Mouse (Mus musculus): ENCODE measurements at regions not wholly inside any gene's neighbourhood (a gene's known extent, or its start where the extent isn't known, plus 50 kb on each side); places are given as distances from the start of the nearest gene placed in this dataset.

DNA sequence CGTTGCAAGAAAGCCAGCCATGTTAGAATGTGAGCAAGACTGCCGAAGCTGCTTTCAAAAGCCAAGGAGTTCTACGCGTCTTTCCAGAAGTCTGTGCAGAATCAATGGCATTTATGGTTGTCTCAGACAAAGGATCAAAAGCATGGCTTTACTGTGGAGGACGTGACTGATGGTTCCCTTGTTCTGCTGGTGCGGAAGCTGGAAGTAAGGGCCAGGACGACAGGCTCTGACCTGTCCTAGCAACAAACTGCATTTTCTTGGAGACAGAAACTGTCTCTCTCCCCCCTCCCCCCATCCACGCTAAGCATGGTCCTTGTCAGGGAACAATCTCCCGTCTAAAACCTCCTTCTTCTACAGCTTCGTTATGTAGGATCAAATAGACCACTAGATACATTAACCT lies 2780.3 kb upstream of the Gm7489 start:
- no peak for ATAC-seq

DNA sequence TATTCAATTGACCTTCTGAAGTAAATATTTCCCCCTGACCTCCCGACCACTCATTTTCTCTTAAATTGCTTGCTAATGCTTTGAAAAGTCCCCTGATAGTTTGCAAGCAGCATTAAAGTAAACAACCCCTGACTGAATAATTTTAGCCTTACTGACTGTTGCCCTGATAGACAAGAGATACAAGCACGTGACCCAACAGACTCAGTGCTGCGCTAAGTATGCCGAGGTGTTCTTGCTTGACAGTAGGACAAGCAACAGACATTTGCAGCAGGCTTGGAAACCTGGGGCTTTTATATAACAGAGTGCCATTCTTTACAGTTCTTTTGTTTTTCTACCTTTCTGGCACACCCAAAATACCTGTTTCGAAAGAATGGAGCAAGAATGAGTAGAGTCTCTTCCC lies 2779.9 kb upstream of the Gm7489 start:
- no peak for ATAC-seq

DNA sequence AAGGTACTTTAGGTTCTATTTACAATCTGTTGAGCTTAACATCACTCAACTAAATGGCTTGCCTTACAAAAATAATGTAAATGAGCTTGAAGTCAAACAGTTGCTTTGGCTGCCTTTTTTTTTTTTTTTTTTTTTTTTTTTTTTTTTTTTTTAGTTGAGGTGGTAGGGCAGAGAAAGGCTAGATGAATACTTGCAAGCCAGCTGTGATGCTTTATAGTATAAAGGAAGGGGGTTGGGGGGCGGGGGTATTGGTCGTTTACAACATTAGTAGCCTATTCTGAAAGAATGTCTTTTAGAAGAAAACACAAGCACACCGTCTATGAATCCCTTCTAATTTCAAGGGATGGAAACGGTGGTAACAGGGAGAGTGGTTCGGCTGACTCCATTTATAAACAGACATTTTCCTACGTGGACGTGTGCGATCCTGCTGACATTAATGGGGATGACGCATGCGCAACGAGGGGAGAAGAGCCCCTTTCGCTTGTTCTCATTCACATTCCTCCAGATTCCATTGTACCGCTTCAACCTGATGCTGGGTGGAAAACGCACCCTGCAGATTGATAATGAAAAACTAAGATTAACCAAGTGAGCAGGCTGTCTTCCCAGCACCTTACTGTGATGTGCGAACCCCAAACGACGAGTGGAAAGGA lies 2779.2 kb upstream of the Gm7489 start:
- ATAC-seq: no peak

DNA sequence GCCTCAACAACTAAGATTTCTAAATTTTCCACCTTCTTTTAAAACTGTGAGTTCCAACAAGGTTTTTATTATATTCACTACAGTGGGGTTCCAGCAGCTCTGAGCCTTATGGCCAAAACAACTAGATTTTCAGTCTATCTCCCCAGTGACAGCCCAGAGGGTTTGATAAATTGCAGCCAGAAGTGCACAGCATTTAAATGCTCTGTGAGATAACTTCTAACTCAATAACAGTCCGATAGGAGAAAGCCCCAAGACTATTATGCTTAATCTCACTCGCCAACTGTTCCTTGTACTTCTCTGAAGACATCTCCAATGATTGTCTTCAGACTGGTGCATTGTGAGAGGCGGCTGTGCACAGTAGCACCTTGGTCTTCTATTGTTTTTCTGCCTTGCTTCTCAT lies 2774.5 kb upstream of the Gm7489 start:
- no peak for ATAC-seq

DNA sequence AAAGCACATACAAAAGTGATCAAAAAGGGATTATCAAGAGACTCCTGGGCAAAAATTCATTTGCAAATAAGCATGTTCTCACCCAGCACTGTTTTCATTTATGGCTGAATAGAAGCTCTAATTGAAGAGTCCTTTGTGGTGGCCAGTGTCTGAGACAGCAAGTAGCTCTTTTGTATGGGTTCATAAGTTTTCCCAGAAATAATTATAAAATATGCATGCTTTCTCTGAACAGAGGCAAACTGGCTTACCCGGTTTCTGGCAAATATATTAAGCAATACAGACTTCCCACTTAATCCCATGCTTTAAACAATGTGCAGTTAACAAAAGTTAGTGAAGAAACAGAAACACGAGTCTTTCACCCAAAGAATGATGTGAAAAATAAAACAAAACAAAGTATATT lies 2758.8 kb upstream of the Gm7489 start:
- no peak for ATAC-seq

DNA sequence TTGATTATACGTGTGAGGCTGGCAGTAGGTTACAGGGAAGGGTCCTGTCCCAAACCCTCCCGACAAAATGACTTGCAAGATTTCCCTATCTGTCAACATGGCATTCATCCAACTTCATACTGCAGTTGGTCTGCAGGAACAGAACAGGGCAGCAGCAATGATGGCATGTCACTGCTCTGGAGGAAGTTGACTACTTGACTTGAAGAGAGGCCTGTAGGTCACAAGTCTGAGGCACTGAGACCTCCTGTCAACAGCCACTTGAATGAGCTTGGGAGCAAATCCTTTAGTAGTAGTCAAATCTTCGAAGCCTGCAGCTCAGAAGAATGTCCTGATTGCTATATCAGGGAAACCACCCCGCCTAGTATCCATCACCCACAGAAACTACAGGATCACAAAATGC lies 2753.7 kb upstream of the Gm7489 start:
- no peak for ATAC-seq

DNA sequence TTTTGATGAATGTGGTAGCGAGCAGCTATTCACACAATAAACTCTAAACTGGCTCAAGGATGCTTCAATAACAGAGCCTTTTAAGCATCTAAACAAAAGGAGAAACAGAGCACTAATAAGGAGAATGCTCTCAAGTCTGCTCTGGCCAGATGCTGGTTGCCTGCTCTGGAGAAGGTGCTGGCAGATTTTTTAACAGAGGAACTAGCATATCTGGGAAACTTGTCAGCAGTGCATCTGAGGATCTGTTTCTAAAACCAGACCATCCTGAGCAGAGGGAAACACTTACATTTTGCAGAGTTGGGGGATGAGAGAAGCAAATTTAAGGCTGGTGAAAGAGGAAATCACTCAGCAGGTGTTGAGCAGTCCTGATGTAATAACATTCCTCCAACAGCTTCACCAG lies 2748.6 kb upstream of the Gm7489 start:
- ATAC-seq: no peak

DNA sequence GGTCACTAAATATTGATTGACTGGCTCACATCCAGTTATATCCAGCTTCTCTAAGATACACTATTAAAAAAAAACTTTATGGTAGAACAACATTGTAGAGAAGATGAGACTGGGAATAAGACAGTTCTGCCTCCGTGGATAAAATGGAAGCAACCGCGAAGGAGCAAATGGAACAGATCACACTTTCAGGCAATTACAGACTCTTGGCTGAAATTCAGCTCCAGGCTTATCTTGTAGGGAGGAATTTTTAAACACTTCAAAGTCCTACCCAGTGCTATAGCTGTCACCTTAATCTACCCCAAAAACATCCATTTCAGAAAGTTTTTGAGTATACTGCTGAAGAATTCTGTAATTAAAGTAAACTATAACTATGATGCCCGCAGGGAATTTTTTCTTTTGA lies 2745.2 kb upstream of the Gm7489 start:
- ATAC-seq: no peak

DNA sequence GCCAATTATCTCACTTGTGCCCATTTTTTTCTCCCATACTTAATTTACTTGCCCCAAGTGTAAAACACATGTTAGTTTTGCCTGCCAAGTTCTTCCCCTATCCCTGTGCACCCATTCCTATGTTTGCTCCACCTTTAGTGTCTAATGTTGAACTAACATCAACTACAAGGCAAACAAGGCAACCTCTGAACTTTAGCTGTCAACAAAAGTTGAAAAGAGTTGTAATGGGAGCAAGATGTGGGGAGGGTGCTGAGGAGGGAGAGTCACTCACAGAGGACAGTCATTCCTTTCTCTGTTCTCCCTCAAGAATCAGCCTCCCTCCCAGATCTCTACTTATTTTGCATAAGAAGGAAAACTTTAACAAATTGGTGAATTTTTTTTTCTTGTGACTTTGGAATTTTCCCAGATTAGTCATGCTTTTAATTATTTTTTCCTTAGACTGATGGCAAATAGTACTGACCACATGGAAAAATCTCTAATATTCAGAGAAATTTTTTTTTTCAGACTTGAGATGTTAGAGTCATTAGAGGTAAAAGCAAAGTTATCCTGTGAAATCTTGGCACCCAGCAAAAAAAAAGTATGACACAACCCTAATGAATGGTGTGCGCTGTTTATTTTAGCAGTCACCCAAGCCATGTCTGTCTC lies 2710.6 kb upstream of the Gm7489 start:
- ATAC-seq: no peak

DNA sequence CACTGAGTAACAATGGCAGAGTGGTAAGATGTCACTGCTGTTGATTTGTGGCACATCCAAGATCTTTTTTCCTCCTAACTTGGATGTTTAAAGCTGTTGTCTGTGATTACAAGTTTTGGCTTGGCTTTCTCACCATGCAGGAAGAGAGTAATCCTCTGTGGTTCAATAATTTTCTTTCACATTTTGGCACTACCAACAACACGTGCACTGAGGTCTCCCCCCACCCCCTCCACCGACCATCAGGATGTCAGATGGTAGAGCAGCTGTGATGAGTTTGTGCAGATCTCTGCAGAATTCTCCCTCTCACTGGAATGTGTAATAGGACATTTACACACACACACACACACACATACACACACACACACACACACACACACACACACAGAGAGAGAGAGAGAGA lies 2708.2 kb upstream of the Gm7489 start:
- no peak for ATAC-seq

DNA sequence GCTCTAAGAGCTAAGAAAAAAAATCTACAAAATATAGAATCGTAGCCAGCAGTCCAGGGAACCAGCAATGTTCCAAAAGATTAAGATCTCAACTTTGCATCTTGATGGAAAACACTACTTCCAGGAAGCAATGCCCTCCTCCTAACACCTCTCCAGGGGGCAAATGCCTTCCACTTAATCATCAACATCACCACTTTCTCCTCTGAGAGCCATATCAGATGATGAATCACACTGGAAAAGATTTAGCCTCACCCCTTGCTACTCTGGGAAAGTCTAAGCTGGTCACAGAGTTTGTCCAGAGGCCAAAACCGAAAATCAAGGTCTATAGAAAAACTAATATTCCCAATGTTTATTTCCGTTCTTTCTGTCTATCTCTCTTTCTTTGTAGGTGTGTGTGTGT lies 2695.6 kb upstream of the Gm7489 start:
- ATAC-seq: no peak

DNA sequence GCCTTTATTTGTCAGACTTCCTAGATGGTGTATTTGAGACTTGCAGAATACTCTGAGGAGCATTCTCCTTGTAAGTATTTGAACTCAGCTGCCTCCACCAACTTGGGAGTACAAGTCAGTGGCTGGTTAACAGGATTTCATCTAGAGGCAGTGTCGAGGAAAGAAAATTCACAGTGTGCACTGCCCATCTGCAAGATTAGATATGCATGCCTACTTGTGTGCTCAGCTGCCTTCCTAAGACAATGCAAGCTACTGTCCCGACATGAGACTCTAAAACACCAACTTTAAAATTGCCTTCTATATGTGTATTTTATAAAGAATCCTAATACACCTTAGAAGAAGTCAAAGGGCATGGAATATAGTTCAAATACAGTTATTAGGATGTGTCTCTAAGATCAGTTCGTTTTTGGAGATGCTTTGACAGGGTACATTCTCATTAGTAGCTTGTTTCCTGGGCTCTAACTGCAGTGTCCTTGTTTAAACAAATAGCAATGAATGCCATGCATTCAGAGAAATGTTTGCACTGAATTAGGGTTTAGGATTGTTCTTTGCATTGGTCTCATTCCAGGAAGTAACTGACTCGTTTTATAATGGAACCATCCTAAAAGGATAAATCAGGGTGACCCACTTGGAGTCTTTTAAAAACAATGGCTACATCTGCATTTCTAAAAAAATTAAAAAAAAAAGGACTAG lies 2687.1 kb upstream of the Gm7489 start:
- ATAC-seq: no peak

DNA sequence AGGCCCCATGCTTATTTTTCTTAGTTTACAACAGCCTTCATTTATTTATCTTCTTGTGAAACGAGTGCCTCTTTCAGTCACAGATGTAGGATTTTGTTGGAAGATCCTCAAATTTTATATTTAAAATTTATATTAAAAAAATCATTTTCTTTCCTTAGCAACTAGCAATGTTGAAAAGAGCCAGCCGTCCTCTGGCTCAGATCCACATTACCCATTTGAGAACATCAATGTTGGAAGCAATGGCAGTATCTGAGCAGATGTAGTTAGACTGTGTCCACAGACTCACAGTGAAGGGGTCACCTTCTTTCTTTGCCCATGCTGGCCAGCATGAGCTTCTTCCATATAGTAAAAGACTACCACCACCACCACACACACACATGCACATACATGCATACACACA lies 2681.4 kb upstream of the Gm7489 start:
- no peak for ATAC-seq

DNA sequence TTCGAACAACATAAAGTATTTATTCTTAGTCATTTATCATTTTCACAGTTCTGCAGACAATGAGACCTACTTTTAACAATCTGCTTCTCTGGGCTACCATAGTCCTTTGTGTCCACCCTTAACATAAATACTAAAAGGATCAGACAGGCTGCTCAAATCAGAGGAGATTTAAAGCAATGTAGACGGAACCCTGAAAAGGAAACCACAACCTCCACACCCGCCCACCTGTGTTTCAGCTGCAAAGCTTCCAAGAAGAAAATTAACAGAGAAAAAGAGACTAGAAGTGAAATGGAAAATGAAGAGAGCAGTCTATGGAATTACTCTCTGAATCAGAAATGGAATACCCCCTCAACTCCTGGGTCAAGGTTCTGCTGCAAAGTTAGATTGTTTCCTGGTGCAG lies 2678.7 kb upstream of the Gm7489 start:
- no peak for ATAC-seq

DNA sequence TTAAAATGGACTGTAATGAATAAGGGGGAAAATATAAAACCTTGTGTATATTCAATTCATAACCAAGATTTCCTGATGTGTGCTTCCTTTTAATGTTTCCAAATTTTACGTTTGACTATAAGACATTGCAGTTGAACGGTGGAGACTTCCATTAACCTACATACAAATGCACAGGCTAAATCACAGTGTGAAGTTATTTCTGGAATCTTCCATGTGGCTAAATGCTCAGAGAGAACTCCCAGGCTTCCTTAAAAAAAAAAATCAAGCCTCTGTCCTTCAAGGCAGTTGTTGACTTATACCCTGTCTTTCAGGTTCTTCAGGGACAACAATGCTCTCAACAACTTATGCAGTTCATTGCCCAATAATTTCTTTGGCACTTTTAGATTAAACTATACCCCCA lies 2677.9 kb upstream of the Gm7489 start:
- ATAC-seq: no peak

DNA sequence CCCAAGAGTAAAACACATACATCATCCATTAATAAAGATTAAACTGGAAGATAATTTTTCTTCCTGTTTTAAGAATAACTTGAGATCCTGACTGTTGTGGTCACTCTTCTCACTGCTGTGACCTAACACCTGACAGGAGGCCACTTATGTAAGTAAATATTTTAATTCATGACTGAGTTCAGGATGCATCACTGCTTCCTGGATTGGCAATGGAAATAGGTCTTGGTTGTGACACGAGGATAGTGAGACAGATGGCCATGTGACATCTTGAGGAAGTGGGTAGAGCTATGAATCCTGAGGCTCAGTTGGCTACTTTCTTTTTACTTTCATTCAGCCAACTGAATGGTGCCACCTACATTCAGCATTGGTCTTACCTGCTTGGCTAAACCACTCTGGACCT lies 2649.8 kb upstream of the Gm7489 start:
- ATAC-seq: no peak

DNA sequence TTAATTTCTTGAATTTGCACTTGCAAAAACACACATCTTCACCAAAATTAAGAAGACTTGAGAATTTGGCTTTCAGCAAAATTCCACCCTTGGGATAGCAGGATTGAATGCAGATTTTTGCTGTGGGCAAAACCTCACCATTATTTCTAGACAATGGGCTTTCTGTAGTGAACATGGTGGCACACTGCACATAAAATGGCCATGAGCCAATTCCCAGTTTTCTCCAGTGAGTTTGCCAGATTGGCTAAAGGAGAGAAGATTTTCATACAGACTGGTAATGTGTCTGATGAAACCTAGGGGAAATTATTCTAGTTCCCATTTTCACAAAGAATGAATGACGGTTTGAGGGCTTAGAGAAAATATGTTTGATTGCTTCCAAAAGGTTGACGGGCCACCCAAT lies 2640.1 kb upstream of the Gm7489 start:
- no peak for ATAC-seq

DNA sequence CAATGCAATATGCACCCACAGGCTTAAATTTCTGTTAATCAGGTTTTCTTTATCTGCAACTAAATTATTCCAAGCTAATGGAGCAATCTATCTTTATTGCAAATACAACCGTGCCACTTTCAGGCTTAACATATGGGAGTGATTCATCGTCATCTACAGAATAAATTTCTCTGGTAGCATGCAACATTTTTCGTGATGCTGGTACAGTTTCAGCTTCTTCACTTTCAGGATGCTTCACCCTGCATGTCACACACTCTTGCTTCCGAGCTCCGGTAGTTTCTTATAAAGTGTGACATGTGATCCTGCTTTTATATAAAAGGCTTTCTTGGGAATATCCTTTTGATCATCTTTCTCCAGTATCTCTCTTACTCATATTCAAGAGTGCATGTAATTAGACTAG lies 2637.4 kb upstream of the Gm7489 start:
- no peak for ATAC-seq

DNA sequence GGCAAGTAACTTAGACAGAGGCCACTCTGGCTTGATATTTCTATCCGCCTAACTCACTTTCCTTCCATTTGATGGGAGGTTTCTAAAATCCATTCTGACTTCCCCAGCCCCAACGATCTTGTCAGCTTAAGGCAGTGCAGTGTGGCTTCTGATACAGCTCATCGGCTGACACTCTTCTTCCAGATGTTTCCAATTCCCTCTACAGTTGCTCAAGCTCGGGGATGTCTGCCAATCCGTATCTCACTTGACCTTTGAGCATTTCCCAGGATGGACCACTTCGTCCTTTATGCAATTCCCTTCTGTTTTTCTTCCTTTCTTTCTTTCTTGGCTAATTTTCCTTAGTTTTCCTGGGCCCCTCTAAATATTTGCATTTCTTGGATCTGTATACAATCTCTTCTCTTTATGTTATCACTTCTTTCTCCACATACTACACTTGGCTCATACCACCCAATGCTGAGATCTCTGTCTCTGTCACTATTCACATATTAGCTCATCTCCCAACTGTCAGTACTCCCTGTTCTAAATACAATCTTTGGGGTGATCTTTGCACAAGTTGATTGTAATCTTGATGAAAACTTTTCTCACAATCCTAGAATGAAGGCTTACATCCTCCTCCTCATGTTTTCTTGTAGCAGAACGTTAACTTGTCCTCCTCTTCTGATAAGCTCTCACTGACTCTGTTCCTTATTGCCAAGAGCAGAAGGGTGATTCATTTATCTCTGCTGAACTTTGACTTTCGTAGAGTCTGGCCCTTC lies 2636.5 kb upstream of the Gm7489 start:
- no peak for ATAC-seq

DNA sequence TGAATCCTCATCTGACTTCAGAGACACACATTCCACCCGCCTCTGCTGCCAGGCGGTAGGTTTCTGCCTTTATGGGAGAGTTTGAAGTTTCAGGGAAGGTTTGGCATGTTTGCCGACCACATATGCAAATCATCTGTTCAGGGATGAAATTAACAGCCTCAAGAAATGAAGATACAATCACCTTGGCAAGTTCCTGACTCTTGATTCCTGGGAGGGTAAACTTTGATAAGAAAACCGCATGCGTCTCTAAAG lies 2636.0 kb upstream of the Gm7489 start:
- ATAC-seq: no peak

DNA sequence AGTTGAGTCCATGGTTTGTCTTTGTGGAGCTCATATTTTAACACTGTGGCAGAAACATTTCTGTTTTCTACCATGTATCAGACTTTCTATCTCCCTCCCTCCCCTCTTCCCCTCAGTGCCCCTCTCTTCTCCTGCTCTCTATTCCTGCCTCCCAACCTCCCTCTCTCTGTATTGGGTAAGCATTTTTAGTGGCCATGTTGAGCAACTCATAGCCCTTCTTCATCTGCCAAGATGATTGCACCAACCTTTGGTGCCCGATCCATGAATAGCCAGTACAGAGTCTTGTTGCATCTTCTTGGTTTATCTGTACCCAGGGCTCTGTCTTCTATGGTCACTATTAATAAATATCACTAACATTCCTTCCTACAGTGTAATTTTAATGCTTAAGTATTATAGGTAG lies 2630.6 kb upstream of the Gm7489 start:
- no peak for ATAC-seq

DNA sequence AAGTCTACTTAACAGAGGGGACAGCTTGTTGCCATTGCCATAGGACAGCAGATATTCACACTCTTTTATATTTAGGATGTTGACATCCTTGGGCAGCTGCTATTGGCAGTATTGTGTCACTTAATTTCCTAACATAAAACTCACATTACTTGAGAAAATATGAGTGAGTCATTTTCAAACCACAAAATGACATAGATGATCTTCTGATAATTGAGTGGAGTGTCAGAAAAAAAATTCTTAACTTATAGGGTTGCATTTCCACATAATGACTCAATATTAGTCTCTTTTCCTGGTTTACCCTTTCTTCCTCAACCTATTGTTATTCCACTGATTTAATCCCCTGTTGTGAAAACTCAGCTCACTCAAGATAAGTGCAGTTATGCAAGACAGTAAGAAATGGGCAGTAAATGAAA lies 2629.5 kb upstream of the Gm7489 start:
- ATAC-seq: no peak

DNA sequence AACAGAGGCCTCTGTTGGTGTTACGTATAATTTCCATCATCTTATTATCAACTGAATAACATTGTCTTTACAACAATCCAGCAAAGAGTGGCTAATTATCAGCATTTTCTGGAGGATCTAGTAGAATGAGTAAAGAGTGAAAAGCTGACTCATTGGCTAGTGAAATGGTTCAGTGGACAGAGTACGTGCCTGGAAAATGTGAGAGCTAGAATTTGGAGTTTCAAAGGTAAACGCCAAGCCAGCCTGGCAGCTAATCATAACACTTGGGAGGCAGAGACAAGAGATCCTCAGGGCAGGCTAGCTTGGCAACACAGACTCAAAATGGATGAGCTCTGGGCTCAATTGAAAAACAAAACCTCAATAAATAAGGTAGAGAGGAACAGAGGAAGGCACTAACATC lies 2628.0 kb upstream of the Gm7489 start:
- ATAC-seq: no peak

DNA sequence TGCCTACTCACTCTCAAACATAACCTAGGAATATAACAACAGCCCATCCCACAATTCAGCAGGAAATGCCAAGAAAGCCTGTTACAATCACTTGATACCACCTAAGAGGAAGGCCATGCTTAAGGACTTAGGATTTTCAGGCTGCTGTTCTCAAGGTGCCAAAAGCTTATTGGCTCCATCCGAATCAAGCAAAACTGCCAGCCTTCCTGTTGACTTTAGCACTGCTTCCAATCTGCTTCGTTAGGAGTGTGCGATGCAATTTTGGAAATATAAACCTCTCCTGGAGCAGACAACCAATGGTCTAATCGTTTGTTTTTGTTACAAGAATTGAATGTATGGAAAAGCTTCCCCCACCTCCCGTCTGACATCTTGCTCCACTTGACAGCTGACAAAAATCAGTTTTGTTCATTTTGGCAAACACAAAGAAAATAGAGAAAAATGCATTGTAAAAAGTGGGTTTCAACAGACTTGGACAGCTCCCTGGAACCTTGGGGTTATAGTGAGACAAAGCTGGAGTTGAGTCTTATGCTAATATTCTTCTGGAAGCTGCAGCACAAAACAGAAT lies 2620.0 kb upstream of the Gm7489 start:
- ATAC-seq: no peak

Data from activated CD4-positive, CD25-positive, alpha-beta regulatory T cell, adult 4 months (primary cell).